Mouse (Mus musculus) testis, postnatal 14 days (tissue): ENCODE data around the gene Arsg.

Experiments
- DNase-seq: peaks from one replicate; pipeline ENCODE4 v3.0.0; 2021; ENCODE audit warnings: low spot score

Gene Arsg

DNA sequence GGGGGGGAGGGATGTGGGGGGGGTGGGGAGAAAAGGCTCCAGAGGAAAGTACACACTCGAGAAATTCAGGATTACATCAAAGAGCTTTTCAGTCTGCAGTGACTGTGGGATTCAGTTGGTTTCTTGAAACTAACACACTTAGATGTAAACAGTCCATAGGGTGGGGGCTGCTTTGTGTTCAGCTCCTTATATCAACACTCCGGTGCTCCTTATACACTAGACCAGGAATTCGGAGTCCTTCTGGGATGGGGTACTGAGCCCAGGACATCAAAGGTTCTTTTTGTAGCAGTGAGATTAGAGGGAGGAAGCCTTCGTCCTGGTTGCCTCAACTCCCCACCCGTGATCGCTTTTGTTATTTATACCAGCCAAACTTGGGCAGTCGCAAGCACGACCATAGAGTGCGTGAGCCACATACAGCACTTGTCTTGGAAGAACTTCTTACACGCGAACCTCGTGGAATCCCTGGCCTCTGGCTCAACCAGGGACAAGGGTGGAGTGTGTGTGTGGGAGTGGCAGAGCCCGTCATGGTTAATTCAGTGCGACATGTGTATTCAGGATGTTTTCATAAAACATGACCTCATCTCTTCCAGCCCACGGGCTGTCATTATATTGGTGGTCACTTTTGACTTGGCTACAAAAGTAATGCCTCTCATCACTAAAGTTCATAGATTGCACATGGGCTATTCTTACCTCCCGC, 73.3 kb downstream of the Arsg start:
- no peak for DNase-seq

DNA sequence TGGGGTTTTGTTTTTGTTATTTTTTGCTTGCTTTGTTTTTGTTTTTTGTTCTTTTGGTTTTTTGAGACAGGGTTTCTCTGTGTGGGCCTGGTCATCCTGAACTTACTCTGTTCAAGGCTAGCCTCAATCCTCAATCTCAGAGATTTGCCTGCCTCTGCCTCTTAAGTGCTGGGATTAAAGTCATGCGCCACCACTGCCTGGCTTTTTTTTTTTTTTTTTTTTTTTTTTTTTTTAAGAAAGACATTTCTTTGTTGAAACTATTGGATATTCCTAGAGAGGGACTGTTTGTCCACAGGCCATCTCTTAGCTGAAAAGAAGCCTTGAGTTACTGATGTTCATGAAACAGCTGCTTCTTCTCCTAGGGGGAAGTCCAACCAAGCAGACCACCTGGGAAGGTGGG, 74.5 kb downstream of the Arsg start:
- no peak for DNase-seq

DNA sequence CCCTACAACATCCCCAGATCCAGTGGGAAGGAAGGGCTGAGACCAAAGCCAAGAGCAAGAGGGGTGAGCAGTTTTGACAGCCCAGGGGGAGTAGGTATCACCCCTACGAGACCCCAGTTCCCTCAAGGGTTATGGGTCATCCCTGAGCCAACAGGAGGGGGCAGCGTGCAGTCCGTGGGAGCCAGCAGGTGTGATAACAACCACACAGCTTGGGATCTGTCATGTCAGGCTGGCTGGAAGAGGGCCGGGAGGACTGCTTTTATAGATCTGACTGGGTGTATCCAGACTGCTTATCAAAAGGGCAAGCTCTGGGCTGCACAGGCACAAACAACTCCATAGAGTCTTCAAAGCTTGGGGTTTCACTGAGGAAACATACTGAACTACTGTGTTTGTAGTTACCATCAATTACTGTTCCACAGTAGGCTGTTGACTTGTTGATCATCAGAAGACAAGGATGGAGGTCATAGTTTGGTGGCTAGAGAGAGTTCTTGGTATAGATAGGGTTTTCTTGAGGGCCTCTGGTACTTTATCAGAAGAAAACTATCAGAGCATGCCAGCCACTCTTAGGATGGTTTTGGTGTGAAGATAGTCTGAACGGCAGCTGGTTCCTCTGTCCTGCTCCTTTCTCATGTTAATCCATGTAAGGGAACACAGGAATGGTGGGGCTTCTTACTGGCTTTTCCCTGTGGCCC, 76.6 kb downstream of the Arsg start:
- no peak for DNase-seq

DNA sequence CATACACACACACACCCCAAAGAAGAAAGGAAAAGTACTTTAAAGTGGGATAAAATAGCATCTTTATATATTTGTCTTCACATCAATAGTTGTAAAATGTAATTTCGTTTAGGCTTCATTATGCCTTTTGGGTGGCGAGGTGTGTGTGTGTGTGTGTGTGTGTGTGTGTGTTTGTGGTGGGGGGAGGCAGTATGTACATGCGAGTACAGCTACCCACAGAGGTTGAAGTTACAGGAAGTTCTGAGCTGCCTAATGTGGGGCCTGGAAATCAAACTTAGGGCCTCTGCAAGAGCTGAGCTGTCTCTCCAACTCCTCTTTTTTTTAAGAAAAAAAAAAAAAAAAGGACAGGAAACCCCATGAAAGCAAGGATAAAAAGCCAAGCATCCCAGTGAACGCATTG, 80.7 kb downstream of the Arsg start:
- no peak for DNase-seq

DNA sequence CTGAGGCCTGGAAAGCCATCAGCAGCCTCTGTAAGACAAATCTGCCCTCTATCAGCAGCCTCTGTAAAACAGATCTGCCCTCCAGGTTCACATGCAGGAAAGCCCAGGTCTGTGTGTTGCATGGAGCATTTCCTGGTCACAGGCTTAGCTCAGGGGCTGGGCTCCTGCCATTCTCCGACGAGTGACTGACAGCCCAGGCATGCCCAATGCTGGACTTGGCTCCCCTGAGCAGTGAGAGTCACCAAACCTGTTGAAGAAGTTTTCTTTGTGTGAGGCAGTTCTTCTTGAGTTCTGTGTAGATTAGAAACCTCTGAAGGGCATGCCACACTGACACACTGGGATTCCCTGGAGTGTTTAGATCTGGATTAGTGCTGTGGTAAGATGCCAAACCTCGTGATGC, 81.3 kb downstream of the Arsg start:
- DNase-seq, result no peak

DNA sequence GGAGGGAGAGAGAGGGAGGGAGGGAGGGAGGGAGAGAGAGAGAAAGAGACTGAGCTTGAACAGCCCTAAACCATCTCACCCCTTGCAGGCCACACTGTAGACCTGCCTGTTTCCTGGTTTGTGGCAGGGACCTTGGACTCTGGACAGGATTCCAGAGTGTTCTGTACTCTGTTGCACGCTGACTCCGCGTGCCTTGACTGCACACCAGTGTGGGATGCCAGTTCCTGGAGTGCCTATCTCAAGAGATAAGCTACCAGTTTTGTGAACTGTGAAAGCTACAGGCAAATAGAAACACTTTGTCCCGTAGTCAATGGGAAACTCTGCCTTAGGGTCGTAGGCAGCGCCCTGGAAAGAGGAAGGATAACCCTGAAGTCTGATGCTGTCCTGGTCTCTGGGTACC, 83.0 kb downstream of the Arsg start:
- DNase-seq, result peak; percentile 70

DNA sequence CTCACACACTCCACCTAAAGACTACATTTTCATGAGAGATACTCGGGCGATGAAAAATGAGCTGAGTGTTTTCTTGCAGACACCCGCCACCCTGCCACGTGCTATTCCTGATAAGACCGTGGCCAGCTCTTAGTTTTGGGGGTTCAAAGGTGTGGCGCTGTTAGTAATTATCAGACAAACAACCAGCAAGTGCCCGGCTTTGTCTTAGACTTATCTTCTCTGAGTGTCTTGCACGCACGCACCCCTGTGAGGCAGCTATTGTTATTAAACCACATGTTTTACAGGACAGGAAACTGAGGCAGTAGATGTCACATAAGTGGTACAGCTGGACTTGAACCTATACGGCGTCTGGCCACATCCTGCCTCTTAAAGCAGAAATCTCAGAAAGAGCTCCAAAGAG, 84.2 kb downstream of the Arsg start:
- no peak for DNase-seq

DNA sequence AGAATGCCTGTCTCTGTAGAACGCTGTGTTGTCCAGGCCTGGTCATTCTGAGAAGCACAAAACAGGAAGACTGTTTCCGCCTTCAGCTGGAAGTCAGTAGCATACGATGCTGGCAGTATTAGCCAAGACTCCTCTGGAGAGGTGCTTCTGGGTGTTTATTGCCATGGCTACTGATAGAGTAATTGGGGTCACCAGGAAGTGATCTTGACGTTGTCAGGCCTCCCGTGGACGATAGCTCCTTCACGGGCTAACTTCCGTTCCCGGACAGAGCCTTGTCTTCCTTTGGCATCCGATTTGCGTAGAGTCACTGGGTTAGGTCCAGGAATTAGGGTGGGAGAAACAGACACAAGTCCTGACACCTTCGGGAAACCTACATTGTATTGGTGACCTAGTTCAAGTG, 86.1 kb downstream of the Arsg start:
- no peak for DNase-seq

DNA sequence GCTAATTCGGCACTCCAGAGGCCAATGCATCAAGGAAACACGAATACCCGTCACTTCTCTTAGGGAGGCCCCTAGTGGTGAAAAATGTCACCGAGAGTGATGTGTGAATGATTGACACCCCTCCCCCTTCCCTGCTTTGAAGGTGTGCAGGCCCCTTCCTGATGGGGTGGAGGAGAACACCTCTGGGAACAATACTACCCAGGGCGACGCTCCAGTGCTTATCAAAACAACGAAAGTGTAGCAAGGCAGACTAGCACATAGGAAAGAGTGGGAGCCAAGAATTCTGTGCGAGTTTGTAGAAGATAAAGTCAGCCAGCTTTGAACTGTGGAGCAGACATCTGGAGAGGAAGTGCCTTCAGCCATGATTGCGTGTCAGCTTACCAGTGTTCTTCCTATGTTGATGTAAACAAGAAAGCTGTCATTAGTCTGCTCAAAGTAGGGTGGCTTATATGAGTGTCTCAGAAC, 87.7 kb downstream of the Arsg start:
- no peak for DNase-seq

DNA sequence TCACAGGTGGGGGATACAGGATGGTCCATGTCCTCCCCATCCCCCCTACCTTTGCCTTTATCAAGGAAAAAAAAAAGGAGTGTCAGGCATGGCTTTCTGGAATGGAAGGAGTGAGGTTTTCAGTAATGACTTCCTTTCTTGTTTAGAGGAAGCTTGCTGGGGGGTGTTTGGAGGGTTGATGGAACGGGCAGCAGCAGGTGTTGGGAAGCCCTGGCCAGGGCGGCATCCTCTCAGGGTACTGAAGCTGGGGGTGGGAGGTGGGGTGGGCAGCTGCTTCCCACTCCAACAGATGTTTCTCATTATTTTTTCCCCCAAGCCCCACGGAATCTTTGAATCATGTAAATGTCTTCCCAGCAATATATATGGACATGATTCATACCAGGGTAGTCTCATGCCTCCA, 88.3 kb downstream of the Arsg start:
- DNase-seq, result no peak

DNA sequence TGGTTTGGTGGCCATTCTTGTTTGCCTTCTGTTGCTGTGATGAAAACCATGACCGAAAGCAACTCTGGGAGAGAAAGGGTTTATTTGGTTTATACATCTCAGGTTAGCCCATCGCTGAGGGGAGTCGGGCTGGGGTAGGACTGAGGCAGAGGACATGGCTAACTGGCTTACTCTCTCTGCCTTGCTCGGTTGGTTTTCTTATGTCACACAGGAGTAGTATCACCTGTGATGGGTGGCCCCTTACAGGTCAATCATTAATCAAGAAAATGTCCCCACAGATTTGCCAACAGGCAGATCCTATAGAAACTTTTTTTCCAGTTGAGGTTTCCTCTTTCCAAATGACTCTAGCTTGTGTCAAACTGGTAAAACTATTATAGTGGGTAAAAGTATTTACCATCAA, 90.5 kb downstream of the Arsg start:
- DNase-seq, result no peak

DNA sequence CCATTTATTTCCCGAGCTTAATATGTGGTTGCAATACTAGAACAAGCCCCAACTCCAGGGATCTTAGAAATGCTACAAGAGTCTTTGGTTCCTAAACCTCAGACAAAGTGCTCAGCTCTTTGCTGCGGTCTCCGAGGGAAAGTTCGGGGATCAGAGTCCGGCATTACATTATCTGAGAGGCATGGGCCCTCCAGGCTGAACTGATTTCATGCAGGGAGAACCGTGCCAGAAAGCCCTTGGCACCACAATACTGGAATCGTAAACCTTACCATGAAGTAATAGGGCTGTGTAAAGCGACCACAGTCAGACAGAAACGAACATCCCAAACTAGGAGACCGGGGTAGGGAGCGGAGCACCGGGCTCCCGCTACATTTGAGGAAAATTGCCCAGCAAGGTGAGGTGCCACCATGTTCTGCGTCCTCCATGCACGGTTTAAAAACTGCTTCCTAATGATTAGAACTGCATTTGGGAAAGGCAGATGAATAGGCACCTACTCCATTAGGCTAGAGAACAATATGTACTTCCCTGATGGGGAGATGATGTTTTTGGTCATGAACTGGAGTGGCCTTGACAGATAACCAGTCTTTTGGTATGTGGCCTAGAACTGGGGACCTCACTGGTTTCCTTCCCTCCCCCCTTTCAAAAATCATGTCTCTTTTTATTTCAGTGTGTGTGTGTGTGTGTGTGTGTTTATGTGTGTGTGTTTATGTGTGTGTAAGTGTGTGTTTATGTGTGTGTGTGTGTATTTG, 91.5 kb downstream of the Arsg start:
- DNase-seq, result no peak

DNA sequence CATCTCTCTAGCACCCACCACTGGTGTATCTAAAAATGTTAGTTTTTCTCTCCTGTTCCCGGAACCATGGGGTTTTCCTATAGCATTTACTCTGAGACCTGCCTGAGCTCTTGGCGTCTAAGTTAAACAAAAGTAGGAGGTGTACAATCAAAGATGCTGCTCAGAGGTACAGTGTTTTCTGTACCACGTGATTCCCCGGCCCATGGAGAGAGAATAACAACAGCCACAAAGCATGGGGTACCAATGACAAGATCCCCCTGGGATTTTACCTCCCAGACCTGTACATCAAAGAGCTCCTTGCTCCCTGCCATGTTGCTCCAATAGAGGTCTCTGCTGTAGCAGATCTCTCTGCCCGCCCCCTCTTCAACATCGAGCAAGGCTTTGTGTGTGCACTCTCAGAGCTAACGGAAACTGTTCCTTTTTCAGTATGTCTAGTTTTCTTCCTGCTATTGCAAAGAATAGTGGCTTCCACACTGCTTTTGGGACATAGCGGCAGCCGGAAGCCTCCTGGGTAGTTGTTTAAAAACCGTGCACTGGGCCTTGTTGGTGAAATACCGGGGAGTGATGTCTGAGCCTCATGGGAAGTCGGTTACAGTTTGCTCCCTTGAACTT, 95.9 kb downstream of the Arsg start:
- no peak for DNase-seq

DNA sequence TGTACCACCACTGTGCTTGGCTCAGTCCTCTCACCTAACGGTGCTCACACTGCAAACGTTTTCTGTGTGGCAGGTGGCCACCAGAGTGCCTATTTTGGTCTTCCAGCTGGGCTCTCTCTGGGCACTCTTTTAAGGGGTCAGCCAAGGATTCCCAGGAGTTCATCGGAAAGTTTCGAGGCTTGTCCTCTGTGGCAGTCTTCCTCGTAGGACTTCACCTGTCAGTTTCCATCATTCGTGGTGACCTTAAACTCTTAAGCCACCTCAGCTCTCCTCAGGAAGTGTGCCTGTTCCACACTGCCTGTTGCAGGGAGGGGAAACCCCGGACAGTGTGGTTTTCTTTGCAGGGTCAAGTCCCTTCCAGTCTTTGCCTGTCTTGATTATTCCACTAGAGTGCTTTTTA, 96.6 kb downstream of the Arsg start:
- no peak for DNase-seq

DNA sequence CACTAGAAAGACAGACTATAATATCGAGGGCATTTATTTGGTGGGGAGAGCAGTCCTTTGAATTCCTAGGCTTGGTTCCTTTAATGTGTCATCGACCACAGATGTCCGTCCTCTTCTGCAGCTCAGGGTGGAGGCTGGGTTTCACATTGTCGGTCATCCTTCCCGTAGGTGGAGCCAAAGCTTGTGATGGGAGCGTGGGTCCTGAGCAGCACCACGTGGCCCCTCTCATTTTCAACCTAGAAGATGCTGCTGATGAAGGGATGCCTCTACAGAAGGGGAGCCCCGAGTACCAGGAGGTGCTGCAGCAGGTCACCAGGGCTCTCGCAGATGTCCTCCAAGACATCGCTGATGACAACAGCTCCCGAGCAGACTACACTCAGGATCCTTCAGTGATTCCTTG, 98.9 kb downstream of the Arsg start:
- DNase-seq, result no peak

DNA sequence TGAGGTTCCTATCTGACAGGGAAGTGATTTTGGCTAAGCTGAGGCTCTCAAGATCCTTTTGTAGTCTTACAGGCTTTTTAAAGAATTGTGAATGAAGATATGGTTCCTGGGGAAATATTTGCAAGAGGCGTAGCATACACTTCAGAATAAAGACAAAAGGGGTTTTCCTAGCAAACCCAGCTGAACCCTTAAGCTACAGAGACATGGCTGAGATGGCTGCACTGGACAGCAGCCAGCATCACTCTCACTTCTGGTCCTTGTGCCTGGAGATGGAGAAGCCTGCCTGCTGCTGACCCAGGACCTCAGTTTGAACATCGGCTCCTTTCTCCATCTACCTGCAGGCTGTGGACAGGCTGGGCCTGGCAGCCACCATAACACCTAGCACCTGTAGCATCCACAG, 101.4 kb downstream of the Arsg start:
- DNase-seq, result no peak

DNA sequence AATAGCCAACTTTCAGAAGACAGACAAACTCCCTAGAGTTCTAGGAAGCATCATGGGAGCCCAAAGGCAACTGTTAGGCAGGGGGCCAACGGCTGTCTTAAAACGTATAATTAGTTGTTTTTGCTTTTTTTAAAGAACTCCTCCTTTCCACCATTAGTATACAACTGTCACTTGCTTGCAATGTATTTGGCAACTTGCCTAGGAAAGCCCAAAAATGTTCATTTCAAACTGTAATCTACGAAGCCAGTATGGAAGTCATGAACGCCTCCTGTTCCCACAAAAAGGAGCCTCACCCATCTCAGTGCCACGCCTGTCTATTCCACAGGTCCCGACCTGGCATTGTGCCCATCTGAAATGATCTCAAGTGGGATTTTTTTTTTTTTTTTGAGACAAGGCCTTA, 102.7 kb downstream of the Arsg start:
- no peak for DNase-seq

DNA sequence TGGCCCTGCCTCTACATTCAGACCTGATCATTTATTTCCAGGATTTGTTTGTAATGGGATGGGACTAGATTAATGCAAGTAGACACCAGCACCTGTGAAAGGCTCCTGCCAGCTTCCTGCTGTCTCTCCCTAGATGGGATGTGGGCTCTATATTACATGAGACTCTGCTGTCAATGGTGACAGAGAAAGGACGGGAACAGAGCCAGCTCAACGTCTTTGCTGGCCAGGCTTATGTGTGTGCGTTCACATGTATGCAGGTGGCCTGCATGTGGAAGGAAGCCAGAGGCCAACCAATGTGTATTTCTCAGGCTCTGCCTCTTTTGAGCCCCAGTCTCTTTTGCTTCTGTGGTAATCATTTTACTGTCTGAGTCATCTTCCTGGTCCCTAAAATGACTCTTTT, 105.4 kb downstream of the Arsg start:
- no peak for DNase-seq

DNA sequence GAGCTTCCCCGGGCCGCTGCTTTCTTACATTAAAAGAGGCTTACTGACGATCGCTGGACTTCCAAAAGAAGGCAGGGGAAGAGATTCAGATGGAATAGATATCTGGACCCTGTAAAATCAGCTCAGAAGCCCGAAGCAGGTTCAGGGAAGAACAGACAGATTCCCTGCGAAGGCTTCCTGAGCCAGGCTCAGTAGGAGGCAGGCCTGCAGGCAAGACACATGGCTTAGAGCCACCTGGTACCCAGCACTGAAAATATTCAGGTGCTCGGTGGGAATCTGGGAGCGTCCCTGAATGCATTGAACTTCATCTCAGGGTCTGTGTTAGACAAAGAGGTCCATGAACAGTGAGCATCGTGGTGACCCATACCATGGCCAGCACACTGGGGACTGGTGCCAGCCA, 106.8 kb downstream of the Arsg start:
- DNase-seq, result no peak

DNA sequence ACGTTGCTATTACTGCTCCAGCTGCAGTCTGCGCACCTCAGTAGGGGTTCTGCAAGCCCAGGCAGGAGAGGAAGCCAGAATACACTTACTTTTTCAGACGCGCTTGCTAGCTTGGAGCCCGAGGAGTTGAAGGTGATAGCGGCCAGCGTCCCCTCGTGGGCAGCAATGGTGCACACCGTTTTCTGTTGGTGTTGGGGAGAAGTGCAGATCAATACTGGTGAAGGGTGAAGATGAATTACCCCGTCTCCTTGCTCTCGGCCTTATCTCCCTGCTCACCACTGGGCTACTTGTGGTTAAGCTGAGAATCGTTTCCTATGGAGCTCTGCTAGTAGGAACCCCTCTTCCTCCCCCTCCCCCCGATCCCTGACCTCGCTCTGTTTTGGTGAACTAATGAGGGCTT, 110.8 kb downstream of the Arsg start:
- no peak for DNase-seq

DNA sequence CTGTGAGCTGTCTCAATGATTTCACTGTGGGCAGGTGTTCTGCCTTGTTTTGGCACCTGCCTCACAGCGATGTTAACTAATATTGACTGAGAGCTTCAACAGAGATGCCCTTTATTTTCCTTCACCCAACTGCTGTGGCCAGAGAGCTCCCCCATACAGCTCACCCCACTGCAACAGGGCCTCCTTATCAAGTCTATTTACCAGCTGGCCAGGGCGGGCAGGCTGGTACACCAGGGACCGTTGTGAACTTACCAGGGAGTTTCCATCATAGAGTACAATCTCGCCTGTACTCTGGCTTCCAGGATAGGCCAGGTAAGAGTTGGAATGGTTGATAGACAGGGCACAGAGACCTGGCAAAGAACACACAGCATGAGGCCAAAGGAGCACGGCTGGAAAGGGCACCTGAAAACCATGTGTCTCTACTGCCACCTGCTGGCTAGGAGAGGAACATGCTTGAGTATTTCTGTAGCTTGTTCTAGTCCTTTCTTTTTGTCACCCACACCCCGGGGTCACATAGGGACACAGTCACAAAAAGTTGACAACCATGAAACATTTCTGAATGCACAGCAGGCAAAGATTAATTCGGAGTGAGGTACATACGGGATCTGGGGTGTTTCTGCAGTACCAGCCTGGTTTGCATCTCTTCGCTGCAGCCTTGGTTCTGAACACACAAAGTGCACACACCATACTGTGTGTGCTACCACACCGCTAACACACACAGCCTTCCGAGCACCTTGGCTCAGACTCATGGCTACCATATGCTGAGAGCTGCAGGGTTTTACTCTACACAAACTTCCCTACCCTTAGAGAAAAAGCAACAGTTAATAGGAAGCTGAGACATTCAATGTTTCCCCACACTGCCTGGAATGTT, 111.9 kb downstream of the Arsg start:
- peak; percentile 53 for DNase-seq

DNA sequence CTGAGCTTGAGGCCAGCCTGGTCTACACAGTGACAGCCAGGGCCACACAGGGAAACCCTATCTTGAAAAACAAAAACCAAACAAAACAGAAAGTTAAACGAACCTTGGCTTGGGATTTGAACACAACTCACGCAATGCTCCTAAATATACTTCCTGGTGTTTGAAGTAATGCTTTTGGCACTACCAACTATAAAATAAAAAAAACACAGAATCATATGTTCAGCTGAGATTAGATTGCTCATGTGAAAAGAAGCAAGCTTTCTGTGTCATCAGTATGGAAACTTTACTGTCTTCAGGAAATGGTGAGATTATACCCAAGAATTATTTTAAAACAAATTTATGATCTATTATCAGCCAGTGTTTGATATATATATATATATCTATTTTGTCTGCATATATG, 113.2 kb downstream of the Arsg start:
- no peak for DNase-seq
